Mouse (Mus musculus): ENCODE measurements around the gene Stag1.
A peak's percentile ranks its signal among the peaks of the same experiment; 100 is the strongest.

Stag1 gene

DNA sequence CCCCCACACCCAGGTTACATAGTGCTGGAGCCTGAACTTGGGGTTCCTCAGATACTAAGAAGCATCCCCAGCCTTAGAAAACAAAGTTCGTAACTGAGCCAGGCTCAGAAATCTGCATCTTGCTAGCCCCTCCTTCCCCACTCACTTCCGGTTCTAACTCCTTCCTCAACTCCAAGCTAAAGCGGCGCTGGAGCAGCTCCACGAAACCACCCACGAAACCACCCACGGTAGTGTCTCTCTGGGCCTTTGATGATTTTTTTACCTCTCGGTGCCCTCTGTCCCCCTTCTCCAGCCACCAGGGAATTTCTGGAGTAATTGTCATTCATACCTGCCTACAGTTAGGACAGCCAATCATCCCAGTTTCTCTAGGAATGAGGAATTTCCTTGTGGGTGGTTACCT, at the start of gene Stag1:
Gene Stag1, plus strand, starts transcription at position 253 of the 400 bp plus-strand sequence.
- no peak for DNase-seq

- DNase-seq = no peak
Observed at GRCm38 (mm10) chr9:100548313-100548712, 49.3 kb upstream of the Stag1 start.

GRCm38 (mm10) chr9:100555686-100556085, 41.9 kb upstream of the Stag1 start:
- DNase-seq = no peak

- DNase-seq = no peak
Observed at GRCm38 (mm10) chr9:100558023-100558573, 39.5 kb upstream of the Stag1 start.

DNA sequence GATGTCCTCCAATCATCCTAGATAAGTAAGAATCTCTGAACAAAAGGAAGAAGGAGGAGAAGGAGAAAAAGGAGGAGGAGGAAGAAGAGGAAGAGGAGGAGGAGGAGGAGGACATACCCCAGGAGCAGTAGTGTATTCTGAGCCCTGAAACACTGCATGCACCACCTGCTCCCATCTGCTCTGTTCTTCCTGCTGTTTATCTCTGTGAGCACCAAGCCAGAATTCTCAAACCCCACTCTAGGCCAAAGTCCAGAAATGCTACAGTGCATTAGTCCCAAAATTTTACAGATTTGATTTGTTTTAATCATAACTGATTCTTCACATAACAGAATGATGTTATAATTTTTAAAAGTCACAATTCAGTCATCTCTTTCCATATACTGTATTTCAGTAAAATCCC, 38.6 kb upstream of the Stag1 start:
- DNase-seq = peak; percentile 56

DNA sequence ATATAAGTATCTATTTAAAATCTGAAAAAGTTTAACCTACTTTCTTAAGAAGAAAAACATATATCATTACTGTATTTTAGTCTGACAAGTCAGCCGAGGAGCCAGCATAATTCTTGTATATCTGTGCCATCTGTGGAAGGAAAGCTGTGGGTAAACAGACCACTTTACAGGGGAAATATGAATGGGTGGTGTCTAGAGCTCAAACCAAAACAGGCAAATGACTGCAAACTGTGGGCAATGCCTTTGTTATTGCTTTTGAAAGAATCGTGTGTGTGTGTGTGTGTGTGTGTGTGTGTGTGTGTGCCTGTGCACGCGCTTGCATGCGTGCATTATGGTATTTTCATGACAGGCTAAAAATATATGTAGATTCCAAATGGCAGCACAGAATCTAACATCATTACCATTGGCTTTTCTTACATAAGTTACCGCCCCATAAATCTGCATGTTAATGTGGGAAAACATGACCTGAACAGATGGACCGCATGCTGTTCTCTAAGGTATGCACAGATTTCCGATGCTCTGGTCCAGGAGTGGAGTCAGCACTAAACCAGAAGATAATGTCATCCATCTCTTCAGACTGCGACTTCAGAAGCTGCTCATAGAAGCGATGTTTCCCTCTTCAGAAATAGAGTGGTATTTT, 37.2 kb upstream of the Stag1 start:
- DNase-seq = peak; percentile 59

GRCm38 (mm10) chr9:100569798-100570625, 27.6 kb upstream of the Stag1 start:
- DNase-seq = peak; percentile 90

- peak; percentile 69 for DNase-seq
Observed at GRCm38 (mm10) chr9:100570626-100571233, 26.9 kb upstream of the Stag1 start, which contains the start of gene Slc35g2. Gene Slc35g2 (minus strand): TSS chr9:100571090.

GRCm38 (mm10) chr9:100571511-100571910, 26.1 kb upstream of the Stag1 start:
- DNase-seq = no peak

DNA sequence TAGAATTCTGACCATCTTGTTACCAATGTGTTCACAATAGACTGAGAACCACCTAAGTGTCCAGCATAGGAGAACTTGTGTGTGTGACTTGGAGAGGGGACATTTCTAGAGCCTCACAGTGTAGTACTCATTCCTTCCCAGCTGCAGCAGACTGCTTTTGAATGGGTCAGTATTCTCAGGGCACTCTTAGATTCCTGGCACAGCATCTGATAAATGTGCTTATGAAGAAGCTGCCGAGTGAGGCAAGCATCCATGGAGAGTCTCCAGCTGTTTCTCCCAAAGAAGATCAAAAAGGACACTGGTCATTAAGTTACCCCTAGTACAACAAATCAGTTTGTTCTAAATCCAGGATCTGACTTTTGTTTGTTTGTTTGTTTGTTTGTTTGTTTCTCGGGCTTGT, 24.3 kb upstream of the Stag1 start:
- DNase-seq = no peak

GRCm38 (mm10) chr9:100573942-100574341, 23.7 kb upstream of the Stag1 start:
- no peak for DNase-seq

- DNase-seq = no peak
Observed at GRCm38 (mm10) chr9:100580196-100580740, 17.3 kb upstream of the Stag1 start.

GRCm38 (mm10) chr9:100581543-100582492, 15.8 kb upstream of the Stag1 start:
- peak; percentile 70 for DNase-seq

- peak; percentile 39 for DNase-seq
Observed at GRCm38 (mm10) chr9:100582883-100583575, 14.6 kb upstream of the Stag1 start.

DNA sequence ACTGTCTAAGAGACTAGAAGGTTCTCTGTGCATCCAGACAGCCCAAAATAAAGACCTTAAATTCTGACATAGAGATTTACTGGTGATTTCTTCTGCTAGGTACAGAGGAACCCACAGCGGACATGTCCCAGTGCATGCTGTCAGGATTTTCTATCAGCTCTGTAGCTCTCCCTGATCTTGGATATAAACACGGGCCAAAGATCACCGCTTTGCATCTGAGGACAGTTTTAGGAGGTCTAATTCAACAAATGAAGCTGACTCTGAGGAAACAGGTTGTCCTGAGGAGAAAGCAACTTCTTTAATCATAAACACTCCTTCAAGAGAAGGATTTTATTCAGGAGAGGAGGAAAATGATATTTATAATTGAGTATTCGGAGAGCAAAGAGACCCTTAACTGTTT, 13.6 kb upstream of the Stag1 start:
- no peak for DNase-seq

DNA sequence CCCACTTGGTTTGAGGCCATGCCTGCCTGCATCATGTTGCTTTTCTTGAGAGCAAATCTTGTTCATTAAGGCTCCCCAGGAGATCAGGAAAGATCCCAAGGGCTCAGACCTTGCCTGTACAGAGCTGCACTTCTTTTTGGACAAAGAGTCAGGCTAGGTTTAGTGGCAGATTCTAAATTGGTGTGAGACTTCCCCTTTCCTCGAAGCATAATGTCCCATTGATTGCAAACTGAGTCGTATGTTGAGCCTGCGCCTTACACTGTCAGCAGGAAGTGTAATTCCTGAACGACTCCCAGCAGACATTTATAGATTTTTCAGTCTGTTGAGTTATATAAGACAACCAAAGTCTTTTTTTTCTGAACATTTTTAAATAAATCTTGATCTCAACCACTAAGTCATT, 7.1 kb upstream of the Stag1 start:
- DNase-seq = no peak

GRCm38 (mm10) chr9:100596317-100596716, 1.3 kb upstream of the Stag1 start:
- DNase-seq = no peak

GRCm38 (mm10) chr9:100599761-100600328, 2.2 kb downstream of the Stag1 start:
- DNase-seq = no peak

GRCm38 (mm10) chr9:100602130-100602529, 4.5 kb downstream of the Stag1 start:
- DNase-seq = no peak

- DNase-seq = no peak
Observed at GRCm38 (mm10) chr9:100603156-100603555, 5.6 kb downstream of the Stag1 start.

DNA sequence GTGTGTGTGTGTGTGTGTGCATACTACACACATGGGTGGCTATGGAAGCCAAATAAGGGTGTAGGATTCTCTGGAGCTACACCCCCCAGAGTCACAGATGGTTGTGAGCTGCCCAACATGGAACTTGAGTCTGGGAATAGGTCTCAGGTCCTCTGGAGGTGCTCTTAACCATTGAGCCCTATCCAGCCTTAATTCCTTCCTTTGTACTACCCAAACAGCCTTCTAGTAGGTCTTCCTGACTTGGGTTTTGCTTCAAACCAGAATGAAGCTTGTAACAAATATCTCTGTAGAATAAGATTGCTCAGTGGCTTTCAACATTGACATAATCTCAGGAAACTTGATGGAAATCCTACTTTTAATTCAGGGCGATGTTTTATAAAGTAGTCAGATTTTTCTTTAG, 7.9 kb downstream of the Stag1 start:
- DNase-seq = no peak

Measured in cerebellum, adult 8-10 months (tissue).